Mouse (Mus musculus): Measurements from ENCODE around the gene Tmem127.

- TF ChIP-seq MAX (IDR thresholded peaks at IDR 0.05; ENCODE audit: low read length) (no peak), SMC3 (IDR thresholded peaks at IDR 0.05; ENCODE audit: low read depth, low read length) (no peak), ELF1 (IDR thresholded peaks at IDR 0.05; ENCODE audit: low read depth, low read length) (no peak), POLR2A (IDR thresholded peaks at IDR 0.05; ENCODE audit: low read depth, low read length) (no peak), CTCF (conservative IDR thresholded peaks at IDR 0.05 in 1 of 2, IDR thresholded peaks at IDR 0.05 in 1 of 2; ENCODE audit: low read depth in 2 of 2, low read length in 2 of 2) (no peak), MEF2A (IDR thresholded peaks at IDR 0.05; ENCODE audit: borderline replicate concordance, low read depth, low read length) (no peak), EP300 (IDR thresholded peaks at IDR 0.05; ENCODE audit: low read length) (no peak), HCFC1 (IDR thresholded peaks at IDR 0.05; ENCODE audit: low read depth, low read length) (no peak)
Observed at GRCm38 (mm10) chr2:127259340-127259739, 11.6 kb downstream of the Tmem127 start.
